Mouse (Mus musculus): ENCODE data around the gene Thap2. TPM values are rescaled to one million over a fixed set of nuclear protein-coding genes. Genes with fewer than 3 reads are reported as not detected.

Thap2 gene
- 14.5 and 15.4 TPM in 2 replicates for total RNA-seq (2021)
- long read RNA-seq, experiment 1, full-length matches to known transcripts = 4 of 5 reads
- long read RNA-seq, experiment 1, partial matches to known transcripts = 0 of 5 reads
- long read RNA-seq, experiment 1, other reads (novel, unspliced or antisense) = 1 of 5 reads
- long read RNA-seq, experiment 2, full-length matches to known transcripts = 1 of 4 reads
- long read RNA-seq, experiment 2, partial matches to known transcripts = 0 of 4 reads
- long read RNA-seq, experiment 2, other reads (novel, unspliced or antisense) = 3 of 4 reads

GRCm38 (mm10) chr10:115384221-115385017 is at the start of gene Thap2, which contains the start of gene Zfc3h1:
Gene Thap2, minus strand, starts transcription at chr10:115384443.
Gene Zfc3h1, plus strand, starts transcription at chr10:115384959.
- DNase-seq = peak; percentile 99

GRCm38 (mm10) chr10:115425351-115425750 is 41.1 kb upstream of the Thap2 start:
- DNase-seq = no peak

DNA sequence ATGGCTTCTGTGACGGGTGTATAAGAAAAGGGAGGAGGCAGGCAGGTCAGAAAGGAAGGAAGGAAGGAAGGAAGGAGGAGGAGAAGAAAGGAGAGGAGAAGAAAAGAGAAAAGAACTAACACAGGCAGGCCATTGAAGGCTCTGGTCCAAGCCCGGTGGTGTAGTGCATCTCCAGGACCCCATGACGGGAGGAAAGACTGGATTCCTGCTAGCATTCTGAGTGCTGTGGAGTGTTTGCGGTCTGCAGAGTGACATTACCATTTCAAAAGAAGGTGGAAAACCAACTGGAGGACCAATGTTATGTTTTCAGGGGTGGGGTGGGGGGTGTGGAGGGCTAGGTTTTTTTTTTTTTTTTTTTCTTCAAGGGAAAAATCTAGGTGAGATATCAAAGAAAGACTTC is 37.7 kb upstream of the Thap2 start:
- no peak for DNase-seq

DNA sequence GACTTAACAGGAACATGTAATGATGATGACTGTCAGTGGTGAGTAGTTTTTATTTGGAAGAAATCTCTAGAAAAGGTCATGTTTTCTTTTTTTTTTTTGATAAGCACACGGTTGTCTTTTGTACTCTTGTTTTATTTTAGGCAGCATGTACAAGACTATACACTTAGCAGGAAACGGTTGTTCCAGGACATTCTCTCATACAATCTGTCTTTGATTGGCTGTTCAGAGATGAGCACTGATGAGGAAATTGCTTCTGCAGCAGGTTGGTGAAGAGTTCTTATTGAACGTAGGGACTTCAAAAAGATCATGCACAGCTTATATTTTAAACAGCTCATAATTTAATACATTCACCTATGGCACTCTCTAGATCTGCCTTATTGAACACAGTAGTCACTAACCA is 29.8 kb upstream of the Thap2 start:
- DNase-seq = no peak

DNA sequence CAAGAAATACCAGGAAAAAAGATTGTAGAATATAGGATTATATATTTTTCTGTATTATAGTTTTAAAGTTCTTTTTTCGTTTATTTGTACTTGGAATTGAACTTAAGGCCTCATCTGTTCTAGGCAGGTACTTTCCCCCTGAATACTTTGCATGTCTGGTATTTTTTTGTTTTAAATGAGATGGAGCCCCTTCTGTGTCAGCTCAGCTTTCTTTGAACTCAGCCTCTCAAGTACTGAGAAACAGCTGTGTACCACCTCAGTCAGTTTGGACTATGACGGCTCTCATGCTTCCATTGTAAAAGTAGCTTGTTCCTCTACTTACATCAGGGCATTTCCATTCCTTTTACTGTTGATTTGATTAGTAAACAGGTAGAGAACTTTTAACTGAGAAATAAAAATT is 29.3 kb upstream of the Thap2 start:
- DNase-seq = no peak

DNA sequence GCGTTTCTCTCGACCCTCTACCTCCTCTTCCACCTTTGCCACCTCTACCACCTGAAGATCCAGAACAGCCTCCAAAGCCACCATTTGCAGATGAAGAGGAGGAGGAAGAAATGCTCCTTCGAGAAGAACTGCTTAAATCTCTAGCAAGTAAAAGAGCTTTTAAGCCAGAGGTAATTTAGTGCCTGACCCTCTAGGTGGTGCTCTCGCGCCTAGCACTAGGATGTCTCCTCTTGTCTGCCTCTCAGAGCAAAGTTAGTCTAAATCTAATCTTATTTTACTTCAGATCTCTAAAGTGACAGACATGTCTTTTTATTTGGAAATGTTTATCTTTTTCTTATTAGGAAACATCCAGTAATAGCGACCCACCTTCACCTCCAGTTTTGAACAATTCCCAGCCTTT is 22.1 kb upstream of the Thap2 start:
- DNase-seq = peak; percentile 75

DNA sequence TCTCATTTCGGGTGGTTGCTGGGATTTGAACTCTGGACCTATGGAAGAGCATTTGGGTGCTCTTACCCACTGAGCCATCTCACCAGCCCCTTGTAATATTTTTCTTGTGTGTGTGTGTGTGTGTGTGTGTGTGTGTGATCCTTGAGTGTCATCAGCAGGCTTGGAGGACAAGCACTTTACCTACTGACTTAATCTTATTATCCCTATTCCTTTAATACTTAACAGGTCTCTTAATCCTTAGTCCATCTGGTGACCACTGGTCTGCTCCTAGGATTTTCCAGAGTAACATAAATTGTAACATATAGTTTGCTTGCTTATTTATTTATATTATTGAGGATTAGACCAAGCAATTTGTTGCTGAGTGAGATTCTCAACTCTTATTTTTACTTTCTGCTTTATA is 7.7 kb upstream of the Thap2 start:
- no peak for DNase-seq

- DNase-seq = no peak
Observed at GRCm38 (mm10) chr10:115391076-115391475, 6.8 kb upstream of the Thap2 start.

GRCm38 (mm10) chr10:115387891-115388290 is 3.6 kb upstream of the Thap2 start:
- DNase-seq = no peak

GRCm38 (mm10) chr10:115385018-115386002 is 1.1 kb upstream of the Thap2 start:
- DNase-seq = peak; percentile 80

- DNase-seq = no peak
Observed at GRCm38 (mm10) chr10:115383644-115384220, 511 bp downstream of the Thap2 start.

- no peak for DNase-seq
Observed at GRCm38 (mm10) chr10:115382846-115383643, 1.2 kb downstream of the Thap2 start.

DNA sequence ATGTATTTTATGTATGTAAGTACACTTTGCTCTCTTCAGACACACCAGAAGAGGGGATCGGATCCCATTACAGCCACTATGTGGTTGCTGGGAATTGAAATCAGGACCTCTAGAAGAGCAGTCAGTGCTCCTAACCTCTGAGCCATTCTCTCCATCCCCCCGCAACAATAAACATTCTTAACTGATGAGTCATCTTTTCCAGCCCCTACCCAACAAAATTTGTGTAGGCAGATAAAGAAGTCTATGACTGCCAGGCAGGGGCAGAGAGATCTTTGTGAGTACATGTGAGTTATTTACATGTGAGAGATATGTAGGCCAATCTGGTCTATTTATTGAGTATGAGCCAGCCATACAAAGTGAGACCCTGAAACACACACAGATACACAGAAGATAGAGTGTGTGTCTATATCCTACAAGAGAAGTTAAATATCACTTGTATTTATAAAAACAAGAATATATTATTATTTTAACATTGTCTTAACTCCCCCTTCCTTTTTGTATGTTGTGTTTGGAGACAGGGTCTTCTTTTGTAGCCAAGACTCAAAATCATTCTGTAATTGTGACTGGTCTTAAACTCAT is 2.6 kb downstream of the Thap2 start:
- DNase-seq = no peak

DNA sequence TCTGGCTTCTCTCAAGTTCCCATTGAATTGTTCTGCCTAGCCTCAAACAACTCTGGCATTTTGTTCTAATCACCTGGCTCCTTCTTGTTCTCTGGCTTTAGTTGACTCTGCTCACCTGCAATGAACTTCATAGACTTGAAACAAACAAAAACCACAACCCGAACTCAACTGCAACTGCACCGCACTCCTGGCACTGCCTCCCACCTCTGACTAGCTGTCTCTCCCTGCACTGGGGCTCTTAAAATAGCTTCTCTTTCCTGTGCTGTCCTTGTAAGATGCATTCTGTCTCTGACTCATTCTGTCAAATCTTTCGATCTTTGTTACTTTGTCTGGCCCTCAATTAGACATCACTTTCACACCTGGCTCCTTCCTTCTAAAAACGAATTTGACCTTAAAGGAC is 21.1 kb downstream of the Thap2 start:
- DNase-seq = peak; percentile 10

GRCm38 (mm10) chr10:115362623-115362964 is 21.6 kb downstream of the Thap2 start:
- no peak for DNase-seq

- peak; percentile 99 for DNase-seq
Observed at GRCm38 (mm10) chr10:115361840-115362622, 22.2 kb downstream of the Thap2 start, which contains the start of gene Tmem19. Gene Tmem19, minus strand, starts transcription at chr10:115362501.

GRCm38 (mm10) chr10:115359066-115359465 is 25.2 kb downstream of the Thap2 start:
- no peak for DNase-seq

DNA sequence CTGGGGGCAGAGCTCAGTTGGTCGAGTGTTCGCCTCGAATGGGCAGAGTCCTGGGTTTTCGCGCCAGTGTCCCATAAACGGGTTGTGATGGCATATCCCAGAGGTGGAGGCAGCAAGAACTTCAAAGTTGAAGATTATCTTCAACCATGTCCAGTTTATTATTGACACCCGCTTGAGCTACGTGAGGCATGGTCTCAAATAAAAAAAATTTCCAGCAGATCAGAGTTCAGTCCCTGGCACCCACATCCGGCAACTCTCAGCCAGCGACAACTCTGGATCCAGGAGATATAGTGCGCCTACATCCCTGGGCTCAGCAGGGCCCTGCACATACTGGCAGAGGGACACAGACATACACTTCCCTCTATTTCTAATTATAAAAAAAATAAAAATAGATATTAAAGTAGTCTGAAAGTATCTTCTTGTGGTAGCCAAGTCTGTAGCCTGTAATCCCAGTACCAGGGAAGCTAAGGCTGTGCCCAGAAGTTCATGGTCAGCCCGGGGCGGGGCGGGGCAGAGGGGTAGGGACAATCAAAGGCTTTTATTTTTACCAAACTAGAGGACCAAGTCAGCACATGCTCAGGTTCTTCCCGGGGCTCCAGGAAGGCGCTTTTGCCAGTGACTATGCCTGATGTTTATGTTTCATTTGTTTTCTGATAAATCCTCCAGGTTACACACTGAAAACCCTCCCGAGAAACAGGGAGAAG is 25.9 kb downstream of the Thap2 start:
- no peak for DNase-seq

DNA sequence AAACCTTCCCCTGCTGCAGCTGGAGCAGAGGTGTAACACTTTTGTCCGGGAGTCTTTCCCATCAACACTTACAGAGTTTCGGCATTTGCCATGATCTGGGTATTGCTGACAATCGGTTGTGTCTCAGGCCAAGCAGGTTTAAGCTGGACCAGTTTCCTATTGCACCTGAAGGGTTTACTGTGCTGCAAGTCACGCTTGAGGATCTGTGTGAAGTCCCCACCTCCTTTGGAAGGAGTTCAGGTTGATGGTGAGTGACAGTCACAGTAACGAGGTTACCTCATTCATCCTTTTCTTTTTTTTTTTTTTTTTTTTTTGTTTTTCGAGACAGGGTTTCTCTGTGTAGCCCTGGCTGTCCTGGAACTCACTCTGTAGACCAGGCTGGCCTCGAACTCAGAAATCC is 28.1 kb downstream of the Thap2 start:
- DNase-seq = no peak
